Mouse (Mus musculus): ENCODE data around the gene Ryr2.

GRCm38 (mm10) chr13:12044751-12045150 lies 62.0 kb downstream of the Ryr2 start:
- no peak for TF ChIP-seq POLR2A (IDR thresholded peaks at IDR 0.05; ENCODE audit: borderline replicate concordance, extremely low read depth, insufficient read depth, insufficient read length, poor library complexity, severe bottlenecking)
- TF ChIP-seq CTCF (IDR thresholded peaks at IDR 0.05; ENCODE audit: borderline replicate concordance, extremely low read depth, insufficient read depth, insufficient read length): no peak
